Mouse (Mus musculus): ENCODE measurements around the gene Apoa2. TPM values are rescaled to one million over a fixed set of nuclear protein-coding genes. Genes with fewer than 3 reads are reported as not detected.

Gene Apoa2
- polyA plus RNA-seq, 1 experiment from 2014 or later = not detected

DNA sequence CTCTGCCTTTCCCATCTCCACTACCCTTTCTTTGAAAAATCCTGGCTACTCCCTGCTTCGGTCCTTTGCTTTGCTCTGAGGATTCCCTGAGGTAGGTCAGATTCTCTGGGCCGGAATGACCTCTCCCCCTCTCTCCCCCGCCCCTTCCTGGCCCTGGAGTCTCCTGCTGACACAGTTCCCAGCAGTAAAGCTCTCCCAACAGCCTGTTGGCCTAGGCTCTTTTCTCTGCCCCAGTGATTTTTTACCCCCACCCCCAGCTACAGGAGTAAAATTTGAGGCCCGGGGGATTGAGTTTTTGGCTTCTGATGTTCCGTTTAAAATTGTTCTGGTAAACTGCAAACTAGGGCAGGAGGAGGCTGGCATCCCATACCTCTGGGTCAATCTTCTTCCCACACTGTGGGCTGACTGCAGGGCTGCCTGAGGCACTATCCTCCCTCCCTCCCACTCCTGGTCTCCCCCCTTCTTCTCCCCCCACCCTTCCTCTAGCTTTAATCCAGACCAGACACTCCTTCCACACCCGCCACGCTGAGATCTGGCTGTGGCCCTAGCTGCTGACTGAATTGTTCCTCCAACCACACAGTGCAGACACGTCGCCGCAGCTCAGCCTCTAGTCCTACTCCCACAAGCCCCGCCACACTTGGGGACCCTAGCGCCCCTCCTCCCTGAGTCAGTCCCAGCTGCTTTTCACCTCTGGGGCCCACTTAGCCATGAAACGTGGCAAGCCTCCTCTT is 26.9 kb downstream of the Apoa2 start:
- H3K36me3 ChIP-seq (ENCODE audit: inconsistent target) = no peaks in the 10 kb centered on the region
- H3K4me3 ChIP-seq (ENCODE audit: inconsistent target) = no peak overlapping the region
- WGBS (ENCODE audit: missing documents) = 65% methylated on average over 11 of the region's 13 CpGs
- H3K79me2 ChIP-seq (ENCODE audit: inconsistent target) = peaks cover under 1% of the 10 kb centered on the region
- no peak overlapping the region for H3K27ac ChIP-seq

DNA sequence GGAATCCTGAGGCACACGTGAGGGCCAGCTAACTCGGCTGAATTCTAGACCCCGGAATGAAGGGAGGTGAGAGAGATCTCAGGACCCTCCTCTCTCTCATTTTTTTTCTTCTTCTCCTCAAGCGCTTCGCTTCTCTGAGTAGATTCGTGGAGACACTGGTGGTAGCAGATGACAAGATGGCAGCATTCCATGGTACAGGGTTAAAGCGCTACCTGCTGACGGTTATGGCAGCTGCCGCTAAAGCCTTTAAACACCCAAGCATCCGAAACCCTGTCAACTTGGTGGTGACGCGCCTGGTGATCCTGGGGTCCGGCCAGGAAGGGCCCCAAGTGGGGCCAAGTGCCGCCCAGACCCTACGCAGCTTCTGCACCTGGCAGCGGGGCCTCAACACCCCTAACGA is 27.6 kb downstream of the Apoa2 start:
- Histone ChIP-seq H3K36me3 (ENCODE audit: inconsistent target) (no peaks in the 10 kb centered on the region), H3K27ac (no peak overlapping the region), H3K4me3 (ENCODE audit: inconsistent target) (no peak overlapping the region), H3K79me2 (ENCODE audit: inconsistent target) (no peaks in the 10 kb centered on the region)
- 91% methylated on average over 17 of the region's 17 CpGs for WGBS (ENCODE audit: missing documents)

DNA sequence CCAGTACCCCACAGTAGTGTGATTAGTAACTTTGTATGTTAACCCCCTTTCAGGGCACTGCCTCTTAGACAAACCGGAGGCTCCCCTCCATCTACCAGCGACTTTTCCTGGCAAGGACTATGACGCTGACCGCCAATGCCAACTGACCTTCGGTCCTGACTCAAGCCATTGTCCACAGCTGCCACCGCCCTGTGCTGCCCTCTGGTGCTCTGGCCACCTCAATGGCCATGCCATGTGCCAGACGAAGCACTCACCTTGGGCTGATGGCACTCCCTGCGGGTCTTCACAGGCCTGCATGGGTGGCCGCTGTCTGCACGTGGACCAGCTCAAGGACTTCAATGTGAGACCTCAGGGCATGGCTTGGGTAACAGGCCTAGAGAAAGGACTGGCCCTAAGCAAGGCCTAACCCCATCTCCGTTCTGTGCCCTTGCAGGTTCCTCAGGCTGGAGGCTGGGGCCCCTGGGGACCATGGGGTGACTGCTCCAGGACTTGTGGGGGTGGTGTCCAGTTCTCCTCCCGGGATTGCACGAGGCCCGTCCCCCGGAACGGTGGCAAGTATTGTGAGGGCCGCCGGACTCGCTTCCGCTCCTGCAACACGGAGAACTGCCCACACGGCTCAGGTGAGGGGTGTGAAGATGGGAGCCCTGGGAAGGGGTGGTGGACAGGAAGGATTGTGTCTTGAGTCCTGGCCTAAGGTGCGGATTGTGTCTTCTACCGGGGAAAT is 31.4 kb downstream of the Apoa2 start:
- Histone ChIP-seq H3K79me2 (ENCODE audit: inconsistent target) (no peaks in the 10 kb centered on the region), H3K36me3 (ENCODE audit: inconsistent target) (no peaks in the 10 kb centered on the region), H3K27ac (no peak overlapping the region), H3K4me3 (ENCODE audit: inconsistent target) (no peak overlapping the region)
- 93% methylated on average over 23 of the region's 24 CpGs for WGBS (ENCODE audit: missing documents)

DNA sequence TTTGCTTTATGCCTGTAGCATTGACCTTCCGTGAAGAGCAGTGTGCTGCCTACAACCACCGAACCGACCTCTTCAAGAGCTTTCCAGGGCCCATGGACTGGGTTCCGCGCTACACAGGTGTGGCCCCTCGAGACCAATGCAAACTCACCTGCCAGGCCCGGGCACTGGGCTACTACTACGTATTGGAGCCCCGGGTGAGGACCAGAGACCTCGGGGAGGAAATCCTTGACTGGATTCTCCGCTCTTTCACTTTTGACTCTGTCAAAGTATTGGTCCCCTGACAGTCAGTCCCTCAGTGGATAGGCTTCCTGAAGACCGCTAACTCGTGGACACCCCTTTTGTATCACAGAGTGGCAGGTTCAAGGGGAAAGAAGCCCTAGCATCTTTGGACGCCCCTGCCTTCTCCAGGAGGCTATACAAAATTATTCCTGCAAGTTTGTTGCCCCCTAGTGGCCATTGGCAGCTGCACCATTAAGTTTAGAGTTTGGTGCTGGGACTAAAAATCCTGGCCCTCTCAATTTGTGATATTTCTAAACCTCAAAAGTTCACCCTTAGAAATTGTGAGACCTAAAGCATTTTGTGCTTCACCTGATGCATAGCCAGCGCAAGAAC is 32.2 kb downstream of the Apoa2 start:
- WGBS (ENCODE audit: missing documents) = 61% methylated on average over 13 of the region's 15 CpGs
- no peak overlapping the region for H3K27ac ChIP-seq
- H3K79me2 ChIP-seq (ENCODE audit: inconsistent target) = no peaks in the 10 kb centered on the region
- no peaks in the 10 kb centered on the region for H3K36me3 ChIP-seq (ENCODE audit: inconsistent target)
- H3K4me3 ChIP-seq (ENCODE audit: inconsistent target) = no peak overlapping the region

DNA sequence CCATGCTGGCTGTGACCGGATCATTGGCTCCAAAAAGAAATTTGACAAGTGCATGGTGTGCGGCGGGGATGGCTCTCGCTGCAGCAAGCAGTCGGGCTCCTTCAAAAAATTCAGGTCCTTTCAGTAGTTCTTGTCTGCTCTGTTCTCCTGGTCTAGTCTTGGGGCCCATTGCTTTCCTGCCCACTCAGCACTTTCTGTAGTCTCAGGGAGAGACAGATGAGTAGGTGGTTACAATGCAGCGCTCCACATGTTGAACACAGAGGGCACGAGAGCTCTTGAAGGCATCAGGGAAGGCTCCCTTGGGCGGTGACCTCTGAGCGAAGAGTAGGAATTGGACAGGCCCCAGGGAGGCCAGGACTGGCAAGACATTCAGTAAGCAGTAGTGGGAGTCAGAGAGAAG is 32.9 kb downstream of the Apoa2 start:
- H3K27ac ChIP-seq = no peak overlapping the region
- H3K36me3 ChIP-seq (ENCODE audit: inconsistent target) = no peaks in the 10 kb centered on the region
- 91% methylated on average over 9 of the region's 9 CpGs for WGBS (ENCODE audit: missing documents)
- H3K79me2 ChIP-seq (ENCODE audit: inconsistent target) = no peaks in the 10 kb centered on the region
- H3K4me3 ChIP-seq (ENCODE audit: inconsistent target) = no peak overlapping the region

DNA sequence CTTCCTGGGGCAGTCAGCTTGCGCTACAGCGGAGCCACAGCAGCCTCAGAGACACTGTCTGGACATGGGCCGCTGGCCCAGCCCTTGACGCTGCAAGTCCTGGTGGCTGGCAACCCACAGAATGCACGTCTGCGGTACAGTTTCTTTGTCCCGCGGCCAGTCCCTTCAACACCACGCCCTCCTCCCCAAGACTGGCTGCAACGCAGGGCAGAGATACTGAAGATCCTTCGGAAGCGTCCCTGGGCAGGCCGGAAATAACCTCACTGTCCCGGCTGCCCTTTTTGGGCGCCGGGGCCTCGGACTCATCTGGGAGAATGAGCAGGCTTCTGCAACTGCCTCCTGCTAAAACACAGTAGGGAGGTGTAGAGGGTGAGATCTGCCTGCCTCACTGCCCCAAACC is 34.1 kb downstream of the Apoa2 start:
- Histone ChIP-seq H3K4me3 (ENCODE audit: inconsistent target) (no peak overlapping the region), H3K36me3 (ENCODE audit: inconsistent target) (no peaks in the 10 kb centered on the region), H3K27ac (no peak overlapping the region), H3K79me2 (ENCODE audit: inconsistent target) (no peaks in the 10 kb centered on the region)
- 73% methylated on average over 15 of the region's 17 CpGs for WGBS (ENCODE audit: missing documents)

DNA sequence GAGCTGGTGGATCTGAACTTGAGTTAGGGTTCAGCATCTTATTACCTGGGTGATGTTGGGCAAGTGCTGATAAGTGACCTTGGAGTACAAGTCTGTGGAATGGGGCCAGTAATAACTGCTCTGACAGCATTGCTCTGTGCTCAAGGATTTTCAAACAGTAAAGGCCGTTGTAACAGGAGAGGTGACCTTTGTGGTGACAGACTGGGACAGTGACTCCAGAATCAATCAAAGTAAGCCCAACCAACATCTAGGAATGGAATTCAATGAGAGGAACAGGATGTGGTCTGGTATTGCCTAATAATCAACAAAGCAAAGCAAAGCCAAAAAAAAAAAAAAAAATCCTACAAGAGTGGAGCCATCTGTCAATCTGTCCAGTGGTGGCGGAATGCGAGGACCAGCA is 35.5 kb downstream of the Apoa2 start:
- Histone ChIP-seq H3K36me3 (ENCODE audit: inconsistent target) (no peaks in the 10 kb centered on the region), H3K4me3 (ENCODE audit: inconsistent target) (no peak overlapping the region), H3K27ac (no peak overlapping the region), H3K79me2 (ENCODE audit: inconsistent target) (no peaks in the 10 kb centered on the region)
- WGBS (ENCODE audit: missing documents) = 39% methylated on average over 3 of the region's 3 CpGs

DNA sequence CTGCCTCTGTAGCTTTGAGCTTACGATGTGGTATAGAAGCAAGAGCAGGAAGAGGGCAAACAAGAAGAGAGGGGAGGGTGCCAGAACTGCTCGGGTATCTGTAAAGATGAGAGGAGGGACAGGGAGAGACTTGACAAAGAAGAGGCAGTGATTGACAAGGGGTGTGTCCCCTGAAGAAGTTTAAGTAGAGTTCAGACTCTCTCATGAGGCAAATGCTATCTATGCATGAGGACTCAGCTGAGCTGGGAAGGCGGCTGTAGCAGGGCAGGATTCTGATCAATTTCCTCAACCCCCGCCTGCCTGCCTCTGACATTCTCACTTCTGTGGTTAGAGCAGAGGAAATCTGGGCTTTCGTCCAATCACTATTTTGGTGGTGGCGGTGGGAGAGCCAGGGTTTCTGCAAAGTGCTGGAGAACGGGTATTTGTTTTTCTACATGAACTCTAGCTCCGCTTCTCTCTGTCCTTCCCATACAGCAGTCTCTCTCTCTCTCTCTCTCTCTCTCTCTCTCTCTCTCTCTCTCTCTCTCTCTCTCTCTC is 37.8 kb downstream of the Apoa2 start:
- Histone ChIP-seq H3K36me3 (ENCODE audit: inconsistent target) (no peaks in the 10 kb centered on the region), H3K79me2 (ENCODE audit: inconsistent target) (no peaks in the 10 kb centered on the region), H3K27ac (no peak overlapping the region), H3K4me3 (ENCODE audit: inconsistent target) (no peak overlapping the region)
- under 1% methylated on average over 8 of the region's 8 CpGs for WGBS (ENCODE audit: missing documents)

DNA sequence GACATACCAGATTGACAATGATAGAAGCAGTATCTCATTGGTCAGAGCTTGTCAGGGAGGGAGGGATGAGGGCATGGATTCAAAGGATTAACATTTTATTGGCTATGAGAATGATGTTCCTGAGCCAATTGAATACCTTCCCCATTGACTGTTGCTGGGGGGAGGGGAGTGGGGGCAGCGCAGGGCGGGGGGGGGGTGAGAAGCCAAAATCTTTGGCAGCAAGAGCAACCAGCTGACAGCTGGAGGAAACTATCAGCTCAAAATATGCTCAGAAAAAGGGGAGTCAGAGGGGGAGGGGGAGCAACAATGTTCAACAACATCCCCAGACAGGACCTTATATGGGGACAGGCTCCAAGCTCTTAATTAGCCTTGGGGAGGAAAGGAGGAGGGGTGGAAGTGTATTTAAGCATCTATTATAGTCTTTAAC is 38.3 kb downstream of the Apoa2 start:
- H3K36me3 ChIP-seq (ENCODE audit: inconsistent target) = no peaks in the 10 kb centered on the region
- no peak overlapping the region for H3K27ac ChIP-seq
- H3K79me2 ChIP-seq (ENCODE audit: inconsistent target) = no peaks in the 10 kb centered on the region
- no CpG with 5 or more reads among the region's 2 CpGs for WGBS (ENCODE audit: missing documents)
- H3K4me3 ChIP-seq (ENCODE audit: inconsistent target) = no peak overlapping the region

DNA sequence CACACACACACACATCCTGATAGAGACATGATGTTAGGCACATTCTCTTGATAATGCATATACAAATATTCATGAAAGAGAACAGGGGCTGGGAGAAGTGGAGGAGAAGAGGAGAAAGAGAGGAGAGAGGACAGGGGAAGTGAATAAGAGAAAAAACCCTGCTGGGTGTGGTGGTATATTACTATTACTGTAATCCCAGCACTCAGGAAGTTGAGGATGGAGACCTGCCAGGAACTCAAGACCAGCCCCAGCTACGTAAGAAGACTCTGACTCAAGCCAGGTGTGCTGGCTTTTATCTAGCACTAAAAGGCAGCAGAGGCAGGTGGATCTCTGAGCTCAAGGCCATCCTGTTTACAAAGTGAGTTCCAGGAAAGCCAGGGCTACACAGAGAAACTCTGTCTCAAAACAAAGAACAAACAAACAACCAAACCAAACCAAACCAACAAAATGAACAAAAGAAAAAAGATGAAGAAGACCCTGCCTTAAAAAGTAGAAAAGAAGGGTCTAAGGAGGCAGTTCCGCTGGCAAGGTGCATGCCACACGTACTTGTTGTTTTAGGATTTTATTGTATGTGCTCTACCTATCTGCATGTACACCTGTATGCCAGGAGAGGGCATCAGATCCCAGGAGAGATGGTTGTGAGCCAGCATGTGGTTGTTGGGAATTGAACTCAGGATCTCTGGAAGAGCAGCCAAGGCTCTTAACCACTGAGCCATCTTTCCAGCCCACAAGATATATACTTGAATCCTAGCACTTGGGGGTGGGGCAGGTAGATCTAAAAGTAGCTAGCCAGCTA is 39.0 kb downstream of the Apoa2 start:
- WGBS (ENCODE audit: missing documents) = 68% methylated on average over 3 of the region's 3 CpGs
- H3K36me3 ChIP-seq (ENCODE audit: inconsistent target) = no peaks in the 10 kb centered on the region
- no peak overlapping the region for H3K27ac ChIP-seq
- no peaks in the 10 kb centered on the region for H3K79me2 ChIP-seq (ENCODE audit: inconsistent target)
- no peak overlapping the region for H3K4me3 ChIP-seq (ENCODE audit: inconsistent target)

DNA sequence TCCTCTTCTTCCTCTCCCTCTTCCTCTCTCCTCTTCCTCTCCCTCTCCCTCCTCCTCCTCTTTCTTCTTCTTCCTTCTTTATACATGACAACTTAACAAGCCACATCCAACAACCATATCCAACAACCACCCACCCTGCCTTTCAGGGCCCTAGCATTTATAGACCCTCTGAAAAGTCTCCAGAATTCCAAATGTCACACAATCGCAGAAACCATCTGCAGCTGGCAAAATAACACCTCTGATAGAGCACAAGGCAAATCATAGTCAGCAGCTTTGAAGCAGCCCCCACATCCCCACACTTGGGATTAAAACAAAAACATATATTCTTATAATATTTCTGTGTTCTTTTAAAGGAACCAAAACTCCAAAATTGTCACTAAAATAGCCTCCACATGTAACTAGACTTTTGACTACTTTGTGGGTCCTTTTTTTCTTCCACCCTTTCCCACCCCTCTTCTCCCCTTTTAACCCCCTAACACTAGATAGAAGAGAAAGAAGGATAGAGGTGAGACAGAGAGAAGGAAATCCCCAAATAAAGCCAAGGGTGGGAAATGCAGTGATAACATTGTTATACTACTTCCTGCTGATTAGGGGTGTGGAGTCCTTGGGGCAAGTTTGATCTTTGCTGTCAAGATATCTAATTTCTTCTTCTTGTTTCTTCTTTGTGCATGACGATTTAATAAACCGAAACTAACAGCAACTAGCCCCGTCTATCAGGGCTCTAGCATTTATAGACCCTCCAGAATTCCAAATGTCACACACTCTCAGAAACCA is 41.3 kb downstream of the Apoa2 start:
- 42% methylated on average over 4 of the region's 4 CpGs for WGBS (ENCODE audit: missing documents)
- H3K4me3 ChIP-seq (ENCODE audit: inconsistent target) = no peak overlapping the region
- H3K36me3 ChIP-seq (ENCODE audit: inconsistent target) = no peaks in the 10 kb centered on the region
- H3K79me2 ChIP-seq (ENCODE audit: inconsistent target) = peaks cover 10% of the 10 kb centered on the region
- H3K27ac ChIP-seq = no peak overlapping the region

DNA sequence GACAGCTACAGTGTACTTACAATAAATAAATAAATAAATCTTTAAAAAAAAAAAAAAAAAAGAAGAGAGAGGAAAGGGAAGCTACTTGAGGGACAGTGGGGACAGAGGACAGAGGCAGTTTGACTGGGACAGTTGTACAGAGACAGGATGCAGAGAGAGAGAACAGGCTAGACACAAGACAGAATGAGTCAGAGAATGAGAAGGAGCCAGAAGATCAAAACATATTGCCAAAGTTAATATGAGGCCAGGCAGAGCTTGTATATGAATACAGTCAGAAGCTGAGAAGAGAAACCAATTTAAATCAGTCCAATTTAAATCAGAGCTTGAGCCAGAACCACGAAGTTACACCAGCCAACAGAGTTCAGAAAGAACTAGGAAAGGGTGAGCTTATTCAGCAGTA is 43.5 kb downstream of the Apoa2 start:
- H3K4me3 ChIP-seq (ENCODE audit: inconsistent target) = no peak overlapping the region
- peaks cover 20% of the 10 kb centered on the region for H3K79me2 ChIP-seq (ENCODE audit: inconsistent target)
- WGBS (ENCODE audit: missing documents) = 40% methylated on average over 1 of the region's 1 CpGs
- no peaks in the 10 kb centered on the region; the same call in 1 of the 2 replicates for H3K36me3 ChIP-seq (ENCODE audit: inconsistent target)
- H3K27ac ChIP-seq = 0 out of 2 replicates have a peak overlapping the region, but pooled peaks have one; percentile 3

DNA sequence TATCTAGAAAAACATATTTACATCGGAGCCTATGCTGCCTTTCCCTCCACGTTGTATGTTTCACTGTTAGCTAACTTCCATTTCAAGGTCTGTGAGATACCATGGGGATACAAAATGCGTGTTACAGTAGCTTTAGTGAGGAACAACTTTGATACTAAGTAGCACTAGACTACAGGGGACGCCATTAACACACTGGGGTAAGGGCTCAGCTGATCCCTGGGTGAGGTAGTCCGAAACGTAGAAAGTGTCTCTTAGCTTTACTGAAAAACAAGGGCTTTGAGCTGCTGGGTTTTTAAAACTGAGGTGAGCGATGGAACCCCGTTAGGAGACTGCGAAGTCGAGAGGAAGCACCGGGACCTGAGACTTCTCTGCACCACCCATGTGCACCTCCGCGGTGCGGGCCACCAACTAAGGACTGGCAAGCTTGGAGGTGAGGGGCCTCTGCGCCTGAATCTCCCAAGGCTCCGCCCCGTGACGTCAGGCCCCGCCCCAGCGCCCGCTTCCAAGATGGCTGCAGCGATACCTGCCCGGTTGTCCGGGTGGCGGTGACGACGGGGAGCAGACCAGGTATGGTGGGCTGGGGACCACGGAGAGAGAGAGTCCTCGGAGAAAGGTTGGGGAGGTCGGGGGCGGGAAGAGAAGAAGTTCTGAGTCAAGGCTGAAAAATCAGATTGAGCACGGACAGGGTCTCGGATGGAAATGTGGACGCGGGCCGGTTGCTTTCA is 45.2 kb downstream of the Apoa2 start, which contains the start of gene B4galt3:
Gene B4galt3 (plus strand): TSS at position 481 of the 725 bp plus-strand sequence.
- Histone ChIP-seq H3K4me3 (ENCODE audit: inconsistent target) (peak within 1 kb of the TSS; percentile 99), H3K79me2 (ENCODE audit: inconsistent target) (peaks cover 20% of the 10 kb centered on the region), H3K27ac (peak within 1 kb of the TSS; percentile 48), H3K36me3 (ENCODE audit: inconsistent target) (peaks cover 16% of the 10 kb centered on the region; the same call in 1 of the 2 replicates)
- 6% methylated on average over 36 of the region's 36 CpGs for WGBS (ENCODE audit: missing documents)

Data from macrophage (primary cell).